Mouse (Mus musculus) frontal cortex, postnatal 25 days (tissue): ENCODE data around the gene Zfp648.

Experiments
- DNase-seq, 2 experiments: peaks; one replicate each; pipeline ENCODE4 v3.0.0; 2022; ENCODE audit warnings: low spot score in 2 of 2

Gene Zfp648

DNA sequence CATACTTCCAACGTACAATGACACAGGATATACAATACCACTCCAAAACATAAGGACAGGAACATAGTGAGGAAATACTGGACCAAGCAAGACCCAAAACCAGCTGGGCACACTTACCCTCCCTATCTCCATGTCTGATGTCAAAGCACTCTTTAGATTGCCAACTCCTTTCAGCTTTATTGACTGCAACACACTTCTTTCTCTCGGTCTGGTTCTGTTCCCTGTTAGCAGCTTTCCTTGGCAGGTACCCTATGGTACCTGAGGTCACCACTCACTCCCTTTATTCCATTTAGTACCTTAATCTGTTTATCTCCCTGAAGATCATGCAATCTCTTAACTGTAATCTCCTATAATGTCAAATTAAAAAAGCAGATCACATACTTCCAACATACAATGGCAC is 19.0 kb downstream of the Zfp648 start:
- DNase-seq: no peak

DNA sequence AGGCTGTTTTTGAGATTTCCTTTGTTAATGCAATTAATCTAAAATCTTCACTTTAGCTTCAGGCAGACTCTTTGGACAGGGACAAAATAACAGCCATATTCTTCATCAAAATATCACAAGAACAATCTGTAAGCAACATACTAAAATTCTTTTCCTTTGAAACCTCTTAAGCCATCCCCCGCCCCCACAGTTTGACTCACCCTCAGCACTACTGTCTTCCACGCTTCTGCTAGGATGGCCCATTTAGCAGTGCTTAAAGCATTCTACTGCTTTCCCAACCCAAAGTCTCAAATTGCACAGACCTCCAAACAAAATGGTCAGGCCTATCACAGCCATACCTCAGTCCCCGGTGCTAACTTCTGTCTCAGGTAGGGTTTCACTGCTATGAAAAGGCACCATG is 19.6 kb downstream of the Zfp648 start:
- DNase-seq: no peak

DNA sequence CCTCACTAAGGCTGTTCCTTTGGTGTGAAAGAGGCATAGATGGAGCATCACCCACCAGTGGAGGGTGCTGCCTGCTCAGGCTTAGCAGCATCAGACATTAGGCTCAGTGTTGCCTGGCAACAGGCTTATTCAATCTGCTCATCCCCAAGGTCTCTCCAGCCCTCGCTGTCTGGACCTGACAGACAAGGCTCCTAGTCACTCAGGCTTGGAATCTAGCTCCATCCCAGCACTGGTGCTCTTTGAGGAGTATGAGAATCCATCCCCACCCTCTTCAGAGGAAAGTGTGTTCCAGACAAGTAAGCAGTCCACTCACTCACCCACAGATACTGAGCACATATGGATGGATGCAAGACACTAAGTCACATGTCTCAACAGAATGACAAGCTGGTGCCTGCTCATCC is 22.8 kb downstream of the Zfp648 start:
- peak in 1 of 2 experiments; percentile 23 for DNase-seq

DNA sequence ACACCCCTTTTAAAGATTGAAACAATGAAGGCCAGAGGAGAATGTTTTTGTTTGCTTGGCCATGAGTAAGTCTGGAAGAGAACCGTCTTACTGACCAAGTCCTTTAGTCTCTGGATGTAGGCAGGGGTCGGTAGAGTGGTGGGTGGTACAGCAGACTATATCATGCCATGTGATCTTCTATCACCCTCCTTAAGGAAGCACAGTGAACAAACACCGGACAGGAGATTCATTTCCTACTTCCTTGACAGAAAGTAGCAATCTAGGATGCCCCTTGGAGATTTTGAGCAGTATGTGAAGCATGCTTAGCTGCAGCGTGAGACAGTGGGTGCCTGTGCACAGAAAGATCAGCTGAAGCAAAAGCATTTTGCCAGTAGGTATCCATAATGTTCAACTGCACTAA is 31.6 kb downstream of the Zfp648 start:
- DNase-seq: no peak

DNA sequence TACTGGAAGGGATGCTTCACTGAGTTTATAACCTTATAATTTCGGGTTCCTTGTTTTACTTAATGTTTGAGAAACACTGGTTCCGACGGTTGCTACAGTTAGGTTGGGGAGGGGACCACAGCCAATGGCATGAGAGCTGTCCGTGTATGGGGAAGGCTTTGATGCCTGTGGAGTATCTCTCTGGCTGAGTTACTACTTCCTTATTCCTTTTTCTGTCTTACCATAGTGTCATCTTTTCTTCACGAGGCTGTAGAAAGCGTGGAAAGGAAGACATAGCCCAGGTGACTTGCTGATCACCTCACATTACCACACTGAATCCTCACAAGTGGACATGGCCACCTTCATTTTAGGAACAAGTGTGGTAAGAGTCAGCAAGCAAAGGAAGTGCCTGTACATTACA is 32.0 kb downstream of the Zfp648 start:
- no peak for DNase-seq

DNA sequence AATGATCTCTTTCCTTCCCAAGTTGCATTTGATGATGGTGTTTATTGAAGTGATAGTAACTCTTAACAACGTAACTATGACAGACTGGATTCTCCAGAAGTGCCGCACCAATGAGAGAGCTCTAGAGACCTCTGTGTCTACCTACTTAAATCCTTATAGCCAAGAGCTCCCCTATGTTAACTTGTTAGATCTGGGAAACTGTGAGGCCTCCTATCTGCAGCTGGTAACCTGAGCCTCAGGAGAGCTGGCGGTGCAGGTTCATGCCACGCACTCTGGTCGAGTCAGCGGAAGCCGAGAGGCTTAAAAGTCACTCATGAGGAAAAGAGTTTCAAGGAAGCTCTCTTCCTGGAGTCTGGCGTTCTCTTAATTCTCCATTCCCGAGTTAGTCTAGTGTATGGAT is 33.8 kb downstream of the Zfp648 start:
- no peak for DNase-seq

DNA sequence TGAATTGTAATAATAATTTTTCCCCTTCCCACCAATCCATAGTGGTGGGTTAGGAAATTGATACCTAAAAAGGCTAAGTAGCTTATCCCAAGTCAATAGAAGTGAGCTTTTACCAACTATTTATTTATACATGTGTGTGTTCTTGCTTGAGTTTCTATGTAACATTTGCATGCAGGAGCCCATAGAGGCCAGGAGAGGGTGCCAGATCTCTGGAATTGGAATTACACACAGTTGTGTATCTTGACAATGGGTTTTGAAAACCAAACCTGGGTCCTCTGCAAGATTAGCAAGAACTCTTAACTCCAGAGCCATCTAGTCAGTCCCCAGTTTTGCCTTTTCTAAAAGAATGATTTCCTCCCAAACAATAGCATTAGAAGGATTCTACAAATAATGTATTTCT is 37.9 kb downstream of the Zfp648 start:
- DNase-seq: no peak

DNA sequence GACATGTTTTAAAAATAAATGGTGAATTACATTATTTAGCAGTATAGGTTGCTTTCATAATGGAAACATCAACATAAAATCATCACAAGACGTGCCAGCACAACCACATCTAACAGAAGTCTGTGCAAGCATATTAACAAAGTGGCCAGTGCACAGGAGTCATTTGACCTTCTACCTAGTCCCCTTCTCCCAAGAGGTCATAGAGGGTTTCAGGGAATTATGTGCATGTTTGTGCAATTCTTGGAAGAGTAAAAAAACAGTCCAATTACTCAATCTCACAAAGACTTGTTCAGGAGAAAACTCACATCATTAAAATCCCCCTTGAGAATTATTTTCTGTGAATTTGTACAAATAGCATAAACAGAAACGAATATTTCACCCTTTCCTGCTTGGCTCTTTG is 50.2 kb downstream of the Zfp648 start:
- DNase-seq: no peak

DNA sequence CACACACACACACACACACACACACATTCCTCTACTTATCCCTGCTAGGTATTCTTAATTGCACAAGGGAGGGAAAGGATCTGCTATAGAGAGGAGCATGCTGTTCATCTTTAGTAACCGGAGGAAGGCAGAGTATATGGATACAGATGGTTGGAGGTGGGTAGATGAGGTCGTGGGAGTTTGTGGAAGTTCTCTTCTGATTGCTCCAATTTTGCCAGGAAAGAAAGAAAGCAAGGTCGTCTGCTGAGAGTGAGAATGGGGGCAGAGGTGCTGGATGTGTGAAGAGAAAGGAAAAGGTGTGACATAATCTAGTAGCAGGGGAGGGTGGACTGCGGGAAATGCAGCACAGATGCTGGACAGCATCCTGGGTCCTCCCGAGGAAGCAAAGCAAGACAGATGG is 51.8 kb downstream of the Zfp648 start:
- peak in 1 of 2 experiments; percentile 12 for DNase-seq
